Mouse (Mus musculus): Measurements from ENCODE around the gene Paxx.

- TF ChIP-seq CTCF (conservative IDR thresholded peaks at IDR 0.05; ENCODE audit: low read length) (no peak), POU5F1 (IDR thresholded peaks at IDR 0.05; ENCODE audit: borderline replicate concordance, low read length) (no peak), NANOG (IDR thresholded peaks at IDR 0.05; ENCODE audit: borderline replicate concordance, low read length) (no peak)
These were observed 24.5 kb downstream of the Paxx start for GRCm38 (mm10) chr2:25436286-25436820.
